Mouse (Mus musculus) adrenal gland, adult 8-10 months (tissue): ENCODE results near the gene Taf5. TPM values are rescaled to one million over a fixed set of nuclear protein-coding genes. Genes with fewer than 3 reads are reported as not detected.

ENCODE experiments used
- DNase-seq: peaks from one replicate; pipeline ENCODE4 v3.0.0; 2022
- total RNA-seq, 4 experiments: library from RNA; stranded (reverse); gene quantifications; 2 replicates each; pipeline ENCODE4 v1.2.4; 2022

The Taf5 gene
- total RNA-seq: 1 to 10 TPM; 2.5 to 4.2 (median 3.6) TPM

GRCm38 (mm10) chr19:47067096-47067882 lies at the start of gene Taf5:
Gene Taf5 (plus strand): TSS chr19:47067746.
- peak; percentile 96 for DNase-seq

- DNase-seq: no peak
These were observed 49.7 kb upstream of the Taf5 start for GRCm38 (mm10) chr19:47017831-47018230.

- no peak for DNase-seq
These were observed 49.2 kb upstream of the Taf5 start for GRCm38 (mm10) chr19:47018330-47018729.

GRCm38 (mm10) chr19:47019326-47019725 lies 48.2 kb upstream of the Taf5 start:
- no peak for DNase-seq

GRCm38 (mm10) chr19:47022709-47023108 lies 44.8 kb upstream of the Taf5 start:
- DNase-seq: no peak

- no peak for DNase-seq
These were observed 44.0 kb upstream of the Taf5 start for GRCm38 (mm10) chr19:47023546-47023945.

- DNase-seq: peak; percentile 32
These were observed 42.6 kb upstream of the Taf5 start for GRCm38 (mm10) chr19:47024954-47025353.

- DNase-seq: no peak
These were observed 41.0 kb upstream of the Taf5 start for GRCm38 (mm10) chr19:47026513-47026912.

GRCm38 (mm10) chr19:47029796-47030195 lies 37.8 kb upstream of the Taf5 start:
- no peak for DNase-seq

GRCm38 (mm10) chr19:47031770-47032169 lies 35.8 kb upstream of the Taf5 start:
- no peak for DNase-seq

GRCm38 (mm10) chr19:47034916-47035315 lies 32.6 kb upstream of the Taf5 start:
- no peak for DNase-seq

- DNase-seq: no peak
These were observed 30.9 kb upstream of the Taf5 start for GRCm38 (mm10) chr19:47036596-47036995.

GRCm38 (mm10) chr19:47040720-47041473 lies 26.6 kb upstream of the Taf5 start:
- DNase-seq: peak; percentile 69

GRCm38 (mm10) chr19:47043608-47044007 lies 23.9 kb upstream of the Taf5 start:
- DNase-seq: no peak

- no peak for DNase-seq
These were observed 21.2 kb upstream of the Taf5 start for GRCm38 (mm10) chr19:47046343-47046742.

GRCm38 (mm10) chr19:47047236-47047833 lies 20.2 kb upstream of the Taf5 start:
- DNase-seq: peak; percentile 55

- no peak for DNase-seq
These were observed 18.5 kb upstream of the Taf5 start for GRCm38 (mm10) chr19:47049061-47049460.

- DNase-seq: no peak
These were observed 17.7 kb upstream of the Taf5 start for GRCm38 (mm10) chr19:47049840-47050239.

- DNase-seq: peak; percentile 59
These were observed 17.1 kb upstream of the Taf5 start, which contains the start of gene Pcgf6 for GRCm38 (mm10) chr19:47050271-47051032. Gene Pcgf6 (minus strand): TSS chr19:47050906.

- DNase-seq: no peak
These were observed 14.6 kb upstream of the Taf5 start for GRCm38 (mm10) chr19:47052927-47053326.

- no peak for DNase-seq
These were observed 14.1 kb upstream of the Taf5 start for GRCm38 (mm10) chr19:47053471-47053870.

GRCm38 (mm10) chr19:47057684-47058083 lies 9.9 kb upstream of the Taf5 start:
- no peak for DNase-seq
